Mouse (Mus musculus): ENCODE data around the gene Rsph3b.

Gene Rsph3b

GRCm38 (mm10) chr17:6863521-6863920, 85.0 kb downstream of the Rsph3b start:
- DNase-seq (ENCODE audit: low spot score), result no peak

- DNase-seq (ENCODE audit: low spot score), result no peak
Measured at GRCm38 (mm10) chr17:6862040-6862780, 86.3 kb downstream of the Rsph3b start.

- DNase-seq (ENCODE audit: low spot score), result peak; percentile 76
Measured at GRCm38 (mm10) chr17:6861181-6862039, 87.1 kb downstream of the Rsph3b start.

GRCm38 (mm10) chr17:6860491-6860897, 88.0 kb downstream of the Rsph3b start:
- peak; percentile 65 for DNase-seq (ENCODE audit: low spot score)

- peak; percentile 29 for DNase-seq (ENCODE audit: low spot score)
Measured at GRCm38 (mm10) chr17:6860067-6860466, 88.4 kb downstream of the Rsph3b start.

Measured in embryo, embryonic 10.5 days (tissue).